Mouse (Mus musculus) thymus, adult 2 months (tissue): Measurements from ENCODE around the gene Rtl8b. TPM values are rescaled to one million over a fixed set of nuclear protein-coding genes. Genes with fewer than 3 reads are reported as not detected.
A peak's percentile ranks its signal among the peaks of the same experiment; 100 is the strongest.

Source experiments
- DNase-seq: peaks from one replicate; pipeline ENCODE4 v3.0.0; 2021
- H3K27ac ChIP-seq: fragments of 200-500 bp; 2 replicates; pipeline ENCODE4 v1.5.1; 2012; ENCODE audit warnings: low read length, control low read depth; ENCODE audit not compliant: control insufficient read depth, insufficient read depth
- H3K27me3 ChIP-seq: fragments of 200-500 bp; 2 replicates; pipeline ENCODE4 v1.6.1; 2012; ENCODE audit warnings: mild to moderate bottlenecking, low read length, moderate library complexity, mixed read lengths; ENCODE audit not compliant: control insufficient read depth, insufficient read depth
- H3K36me3 ChIP-seq: fragments of 200-500 bp; 2 replicates; pipeline ENCODE4 v1.6.1; 2012; ENCODE audit warnings: mild to moderate bottlenecking, low read length, moderate library complexity; ENCODE audit not compliant: control insufficient read depth, insufficient read depth
- H3K4me1 ChIP-seq: fragments of 200-500 bp; replicated peaks from 2 replicates; pipeline ENCODE4 v1.6.1; 2012; ENCODE audit warnings: low read length; ENCODE audit not compliant: control insufficient read depth, insufficient read depth
- H3K4me3 ChIP-seq: fragments of 200-500 bp; 2 replicates; pipeline ENCODE4 v1.5.1; 2012; ENCODE audit warnings: mild to moderate bottlenecking, low read length, control low read depth, moderate library complexity; ENCODE audit not compliant: control insufficient read depth, insufficient read depth
- CTCF ChIP-seq: fragments of 200-500 bp; IDR thresholded peaks from 2 replicates; pipeline ENCODE4 v1.5.1; 2012; ENCODE audit warnings: mild to moderate bottlenecking, control low read depth, low read length, moderate library complexity, borderline replicate concordance; ENCODE audit not compliant: control insufficient read depth, poor library complexity, insufficient read depth; ENCODE audit errors: extremely low read depth
- POLR2A ChIP-seq: fragments of 200-500 bp; IDR thresholded peaks from 2 replicates; pipeline ENCODE4 v1.6.1; 2012; ENCODE audit warnings: mild to moderate bottlenecking, low read length, control low read depth, moderate library complexity; ENCODE audit not compliant: control insufficient read depth, poor library complexity, insufficient read depth; ENCODE audit errors: extremely low read depth
- WGBS: fragments of 180-500 bp; shearing (Covaris S2); methylation state at CpG from one replicate; pipeline ENCODE4 v1.1.7; 2018; 5-methylcytosine and 5-hydroxymethylcytosine counted together
- polyA plus RNA-seq: library from polyadenylated mRNA; depleted of rRNA; stranded (reverse); fragments of >200 nt; gene quantifications from 2 replicates; pipeline ENCODE4 v1.2.3, GENCODE M21; 2012; rRNA removed

Gene Rtl8b
- polyA plus RNA-seq, result 103 and 115 TPM in 2 replicates

DNA sequence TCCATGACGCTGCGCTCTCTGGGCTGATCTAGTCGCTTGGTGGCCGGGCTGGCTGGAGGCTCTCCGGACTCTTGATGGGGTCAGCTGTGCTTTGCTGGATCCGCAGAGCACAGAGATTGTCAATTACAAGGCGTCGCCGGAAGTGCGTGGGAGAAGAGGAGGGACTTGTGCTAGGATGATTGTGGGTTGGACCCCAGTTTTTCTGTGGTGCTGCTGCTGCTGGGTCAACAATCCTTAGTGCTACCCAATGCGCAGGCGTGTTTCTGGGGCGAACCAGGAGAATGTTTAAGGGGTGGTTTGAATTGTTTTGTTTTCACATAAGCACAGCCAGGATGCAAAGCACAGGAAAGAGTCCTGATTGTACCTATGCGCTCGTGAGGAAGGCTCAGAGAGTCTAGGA lies at the start of gene Rtl8b:
Gene Rtl8b (minus strand): TSS at position 115 of the 400 bp plus-strand sequence.
- Histone ChIP-seq H3K36me3 (no peaks in the 10 kb centered on the region), H3K27ac (no peak within 1 kb of the TSS)

DNA sequence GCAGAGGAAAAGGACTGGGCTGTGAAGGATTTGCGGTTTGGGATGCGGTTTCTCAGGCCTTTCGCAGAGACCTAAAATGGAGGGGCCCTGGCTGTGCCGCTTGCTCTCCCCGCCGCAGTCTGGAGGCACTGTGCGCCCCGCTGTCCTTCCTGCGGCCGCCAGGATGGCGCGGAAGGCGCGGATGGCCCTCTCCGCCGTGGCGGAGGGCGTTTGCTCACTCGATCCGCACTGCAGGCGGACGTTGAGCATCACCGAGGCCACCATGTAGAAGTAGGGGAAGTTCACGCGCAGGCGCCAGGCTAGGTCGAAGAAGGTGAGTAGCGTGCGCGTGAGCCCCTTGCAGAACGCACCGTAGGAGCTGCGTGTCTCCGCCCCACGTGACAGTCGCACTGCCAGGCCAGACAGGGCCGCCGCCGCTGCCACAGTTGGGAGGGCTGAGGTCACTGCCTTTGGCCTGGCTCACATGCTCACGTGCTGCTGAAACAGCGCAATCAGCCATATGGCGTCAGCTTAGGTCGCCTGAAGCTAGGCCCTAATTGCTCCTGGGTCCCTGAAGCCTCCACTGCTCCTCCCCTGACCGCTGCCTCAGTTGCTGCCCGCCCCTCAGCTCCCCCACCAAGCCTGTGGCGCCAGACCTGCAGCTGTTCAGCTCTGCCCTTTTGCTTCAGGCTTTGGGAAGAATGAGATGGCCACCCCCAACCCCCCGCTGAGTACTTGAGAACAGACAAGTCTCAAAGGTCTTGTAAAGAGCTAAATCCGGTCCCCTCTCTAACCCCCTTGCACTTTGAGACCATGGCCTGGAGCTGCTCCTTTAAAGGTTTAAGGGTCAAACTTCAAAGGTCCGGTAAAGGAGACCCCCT lies 46.3 kb upstream of the Rtl8b start:
- 17% methylated on average over 49 of the region's 49 CpGs for WGBS
- DNase-seq, result no peak
- TF ChIP-seq POLR2A (no peak), CTCF (no peak)
- H3K27me3 ChIP-seq, result no peaks in the 10 kb centered on the region
- H3K4me3 ChIP-seq, result no peak overlapping the region
- H3K36me3 ChIP-seq, result no peaks in the 10 kb centered on the region
- H3K4me1 ChIP-seq, result no peaks in the 10 kb centered on the region
- no peak overlapping the region for H3K27ac ChIP-seq

More for the DNA sequence above, at the start of gene Rtl8b:
- Histone ChIP-seq H3K4me1 (0 out of 2 replicates have a peak, but pooled peaks cover 2% of the 10 kb centered on the region), H3K4me3 (peak within 1 kb of the TSS; percentile 71), H3K27me3 (no peaks in the 10 kb centered on the region)
- peak; percentile 68 for DNase-seq
- WGBS, result 0% methylated on average over 11 of the region's 15 CpGs
- TF ChIP-seq POLR2A (no peak), CTCF (no peak)

DNA sequence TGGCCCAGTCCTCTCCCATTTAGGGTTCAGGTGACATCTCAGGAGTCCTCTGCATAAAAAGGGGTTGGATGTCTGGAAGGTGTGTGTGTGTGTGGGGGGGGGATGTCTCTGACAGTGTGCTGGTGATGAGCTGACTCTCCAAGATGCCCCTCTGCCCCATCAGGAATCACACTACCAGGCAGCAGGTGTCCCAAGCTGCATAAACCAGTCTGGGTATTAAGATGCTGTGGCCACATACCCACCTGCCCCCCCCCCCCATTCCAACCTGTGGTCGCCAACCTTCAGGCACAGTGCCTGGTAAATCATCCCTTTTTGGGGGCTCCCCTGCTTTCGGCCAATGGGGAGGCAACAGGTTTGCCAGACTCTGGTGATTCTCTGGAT lies 45.7 kb upstream of the Rtl8b start:
- no peak overlapping the region for H3K27ac ChIP-seq
- H3K36me3 ChIP-seq, result no peaks in the 10 kb centered on the region
- TF ChIP-seq POLR2A (no peak), CTCF (no peak)
- no peak for DNase-seq
- H3K4me1 ChIP-seq, result no peaks in the 10 kb centered on the region
- no peak overlapping the region for H3K4me3 ChIP-seq
- WGBS, result 65% methylated on average over 2 of the region's 2 CpGs
- H3K27me3 ChIP-seq, result no peaks in the 10 kb centered on the region

DNA sequence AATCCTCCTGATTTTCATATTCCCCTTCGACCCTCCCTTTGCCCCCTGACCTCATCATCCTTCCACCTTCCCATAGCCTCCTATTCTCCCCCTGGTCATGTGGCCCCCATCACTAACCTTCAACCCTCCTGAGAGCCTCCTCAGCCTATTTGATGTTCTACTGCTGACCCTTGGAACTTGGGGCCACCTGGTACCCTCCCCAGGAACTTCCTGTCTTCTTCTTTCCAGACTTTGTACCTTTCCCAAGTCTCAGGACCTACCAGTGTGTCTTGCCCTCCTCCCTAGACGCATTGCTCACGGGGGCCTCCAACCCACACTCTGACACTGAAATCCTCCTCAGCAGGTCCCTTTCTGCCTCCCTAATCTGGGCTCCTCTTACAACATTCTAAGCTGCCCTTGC lies 32.5 kb upstream of the Rtl8b start:
- Histone ChIP-seq H3K4me1 (no peaks in the 10 kb centered on the region), H3K27me3 (no peaks in the 10 kb centered on the region), H3K36me3 (no peaks in the 10 kb centered on the region), H3K4me3 (no peak overlapping the region), H3K27ac (no peak overlapping the region)
- DNase-seq, result no peak
- no peak for TF ChIP-seq CTCF
- no peak for TF ChIP-seq POLR2A
- 94% methylated on average over 3 of the region's 3 CpGs for WGBS

DNA sequence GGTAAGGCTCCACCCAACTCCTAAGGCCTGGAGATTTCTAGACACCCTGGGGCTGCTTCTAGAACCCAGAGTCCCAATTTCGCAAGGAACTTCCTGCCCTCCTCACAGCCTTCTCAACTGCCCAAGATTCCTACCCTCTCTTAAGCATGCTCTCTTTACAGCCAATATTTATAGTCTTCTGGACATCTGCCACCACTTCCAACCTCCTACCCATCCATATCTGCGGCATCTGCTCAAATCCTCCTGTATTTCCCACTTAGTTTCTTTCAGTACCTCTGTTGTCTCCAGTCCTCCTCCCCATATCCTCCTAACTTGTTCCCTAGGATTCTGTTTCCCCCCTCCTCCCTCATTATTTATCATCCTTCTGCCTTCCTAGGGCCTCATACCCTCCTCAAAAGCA lies 29.0 kb upstream of the Rtl8b start:
- Histone ChIP-seq H3K27me3 (no peaks in the 10 kb centered on the region), H3K4me3 (no peak overlapping the region), H3K27ac (no peak overlapping the region), H3K4me1 (no peaks in the 10 kb centered on the region), H3K36me3 (no peaks in the 10 kb centered on the region)
- WGBS, result 97% methylated on average over 2 of the region's 2 CpGs
- DNase-seq, result no peak
- TF ChIP-seq CTCF (no peak), POLR2A (no peak)

DNA sequence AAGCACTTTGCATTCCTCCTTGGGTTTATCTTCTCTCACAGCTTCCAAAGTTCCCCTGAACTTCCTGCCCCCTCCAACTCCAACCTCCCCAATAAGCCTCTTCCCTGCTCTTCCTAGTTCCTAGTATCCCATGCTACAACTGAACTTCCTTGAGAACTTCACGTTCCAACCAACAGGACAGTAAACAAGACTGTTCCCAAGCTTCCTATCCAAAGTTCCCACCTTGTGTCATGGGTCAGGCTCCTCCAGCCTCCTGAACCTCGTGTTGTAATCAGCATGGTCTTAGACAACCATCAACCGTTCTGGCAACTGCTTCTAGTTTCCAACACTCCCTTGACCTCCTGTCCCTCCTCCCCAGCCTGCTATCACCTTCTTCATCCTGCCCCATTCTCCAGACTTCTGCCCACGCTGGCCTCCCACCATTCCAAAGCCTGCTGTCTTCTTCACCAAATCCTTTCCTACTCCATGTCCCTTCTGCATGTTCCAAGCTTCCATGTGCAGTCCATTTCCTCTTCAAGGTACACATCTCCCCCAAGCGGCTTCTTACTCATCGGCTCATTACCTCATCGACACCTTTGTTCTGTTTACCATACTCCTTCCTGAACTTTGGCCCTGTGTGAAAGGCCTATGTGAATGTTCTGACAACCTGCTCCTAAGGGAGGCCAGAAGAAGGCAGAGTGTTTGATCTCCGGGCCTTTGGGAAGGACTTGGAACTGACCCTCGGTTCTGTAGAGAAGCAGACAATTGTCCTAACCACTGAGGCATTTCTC lies 24.0 kb upstream of the Rtl8b start:
- no peak overlapping the region for H3K4me3 ChIP-seq
- WGBS, result 85% methylated on average over 9 of the region's 9 CpGs
- no peak for TF ChIP-seq CTCF
- TF ChIP-seq POLR2A, result no peak

More for the DNA sequence above, 24.0 kb upstream of the Rtl8b start:
- Histone ChIP-seq H3K27ac (no peak overlapping the region), H3K4me1 (no peaks in the 10 kb centered on the region), H3K36me3 (no peaks in the 10 kb centered on the region), H3K27me3 (no peaks in the 10 kb centered on the region)
- no peak for DNase-seq
